Mouse (Mus musculus): Measurements from ENCODE around the gene Tfb1m.
A peak's percentile ranks its signal among the peaks of the same experiment; 100 is the strongest.

DNA sequence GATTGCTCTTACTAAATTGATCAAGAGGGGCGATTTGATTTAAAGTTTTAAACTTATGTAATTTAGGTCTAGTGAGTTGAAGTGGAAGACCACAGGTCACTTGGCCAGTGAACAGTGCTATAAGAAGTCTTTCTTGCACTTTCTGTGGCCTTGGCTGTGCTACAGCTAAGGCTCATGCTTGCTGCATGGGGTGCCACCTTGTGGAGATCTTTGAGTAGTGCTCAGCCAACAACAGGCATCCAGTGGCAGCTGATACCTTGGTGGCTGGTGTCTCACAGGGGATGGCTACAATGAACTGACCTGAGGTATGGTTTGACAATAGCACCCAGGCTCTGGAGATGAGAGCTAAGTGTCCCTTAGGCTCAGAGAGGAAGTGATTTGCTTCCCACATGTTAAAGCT is 47.7 kb downstream of the Tfb1m start:
- TF ChIP-seq CTCF (conservative IDR thresholded peaks at IDR 0.05 in 1 of 2, IDR thresholded peaks at IDR 0.05 in 1 of 2; ENCODE audit: low read depth in 2 of 2, low read length in 2 of 2), result peak in 1 of 2 experiments; percentile 87; a peak in 2 of 4 replicates
- no peak for TF ChIP-seq ZNF384 (IDR thresholded peaks at IDR 0.05; ENCODE audit: low read depth, low read length)
- TF ChIP-seq TCF12 (IDR thresholded peaks at IDR 0.05; ENCODE audit: low read depth, low read length), result no peak
- TF ChIP-seq POLR2A (IDR thresholded peaks at IDR 0.05; ENCODE audit: low read depth, low read length), result no peak
- TF ChIP-seq RAD21 (IDR thresholded peaks at IDR 0.05; ENCODE audit: low read depth, low read length), result peak; percentile 67
- TF ChIP-seq NRF1 (IDR thresholded peaks at IDR 0.05; ENCODE audit: low read depth, low read length), result no peak
- no peak for TF ChIP-seq JUN (IDR thresholded peaks at IDR 0.05; ENCODE audit: insufficient read depth, low read depth, low read length)
- TF ChIP-seq USF1 (IDR thresholded peaks at IDR 0.05; ENCODE audit: low read depth, low read length), result no peak
- TF ChIP-seq MAFK (IDR thresholded peaks at IDR 0.05; ENCODE audit: insufficient replicate concordance, low read length), result no peak
- TF ChIP-seq POLR2AphosphoS2 (IDR thresholded peaks at IDR 0.05; ENCODE audit: low read depth, low read length), result no peak
- no peak for TF ChIP-seq MAX (IDR thresholded peaks at IDR 0.05; ENCODE audit: low read length)
- TF ChIP-seq MYC (IDR thresholded peaks at IDR 0.05; ENCODE audit: low read depth, low read length), result no peak
- no peak for TF ChIP-seq MXI1 (IDR thresholded peaks at IDR 0.05; ENCODE audit: low read depth, low read length)
